Mouse (Mus musculus) thymus, postnatal 10 days (tissue): Measurements from ENCODE around the gene 5530401A14Rik.

Experiments
- DNase-seq, 2 experiments: peaks; one replicate each; pipeline ENCODE4 v3.0.0; 2021; ENCODE audit warnings: low spot score in 2 of 2

Gene 5530401A14Rik

GRCm38 (mm10) chr11:81926393-81926792 lies 65.9 kb downstream of the 5530401A14Rik start:
- DNase-seq = no peak

- DNase-seq = no peak
Measured at GRCm38 (mm10) chr11:81937516-81937915, 77.0 kb downstream of the 5530401A14Rik start.

GRCm38 (mm10) chr11:81940988-81941387 lies 80.5 kb downstream of the 5530401A14Rik start:
- no peak for DNase-seq

- no peak for DNase-seq
Measured at GRCm38 (mm10) chr11:81942167-81942566, 81.7 kb downstream of the 5530401A14Rik start.
